Mouse (Mus musculus) midbrain, postnatal 0 days (tissue): ENCODE measurements around the gene Zrsr2. TPM values are rescaled to one million over a fixed set of nuclear protein-coding genes. Genes with fewer than 3 reads are reported as not detected.

ENCODE experiments used
- ATAC-seq: fragments of 200-750 bp; cut with Nextera tagmentation; 2 replicates; pipeline ENCODE4 v1.8.0; 2017; ENCODE audit warnings: moderate number of reproducible peaks, mild to moderate bottlenecking, moderate TSS enrichment, moderate library complexity; ENCODE audit not compliant: low FRiP score
- DNase-seq: peaks from one replicate; pipeline ENCODE4 v3.0.0-alpha.2; 2015; ENCODE audit warnings: low spot score
- H3K27ac ChIP-seq: fragments of 300-500 bp; sonication (generic); 2 replicates; pipeline ENCODE4 v1.5.1; 2014; ENCODE audit warnings: low read depth, mild to moderate bottlenecking, low read length, mixed read lengths
- H3K27me3 ChIP-seq: fragments of 300-500 bp; sonication (generic); 2 replicates; pipeline ENCODE4 v1.6.1; 2014; ENCODE audit warnings: low read length, control low read depth, mixed read lengths; ENCODE audit not compliant: insufficient read depth
- H3K36me3 ChIP-seq: fragments of 300-500 bp; sonication (generic); 2 replicates; pipeline ENCODE4 v1.6.1; 2014; ENCODE audit warnings: low read length, control low read depth, mixed read lengths; ENCODE audit not compliant: insufficient read depth
- H3K4me1 ChIP-seq: fragments of 300-500 bp; sonication (generic); 2 replicates; pipeline ENCODE4 v1.6.1; 2014; ENCODE audit warnings: mild to moderate bottlenecking, control low read depth, antibody characterized with exemption, low read length, mixed read lengths; ENCODE audit not compliant: insufficient read depth
- H3K4me2 ChIP-seq: fragments of 300-500 bp; sonication (generic); 2 replicates; pipeline ENCODE4 v1.6.1; 2014; ENCODE audit warnings: low read depth, mild to moderate bottlenecking, low read length, mixed read lengths; ENCODE audit not compliant: poor library complexity, severe bottlenecking
- H3K4me3 ChIP-seq: fragments of 300-500 bp; sonication (generic); 2 replicates; pipeline ENCODE4 v1.5.1; 2014; ENCODE audit warnings: low read depth, mild to moderate bottlenecking, low read length, moderate library complexity
- H3K9ac ChIP-seq: fragments of 300-500 bp; sonication (generic); replicated peaks from 2 replicates; pipeline ENCODE4 v1.6.1; 2014; ENCODE audit warnings: mild to moderate bottlenecking, low read length, moderate library complexity, mixed read lengths; ENCODE audit not compliant: poor library complexity, severe bottlenecking
- H3K9me3 ChIP-seq: fragments of 300-500 bp; sonication (generic); 2 replicates; pipeline ENCODE4 v1.6.1; 2016; ENCODE audit warnings: low read length, control low read depth
- CTCF ChIP-seq: IDR thresholded peaks from 2 replicates; pipeline ENCODE4 v1.5.1; 2016; ENCODE audit warnings: antibody characterized with exemption, mild to moderate bottlenecking
- WGBS: fragments of 180-500 bp; shearing (Covaris S2); extraction: QIAGEN DNeasy Blood & Tissue Kit; methylation state at CpG from one replicate; pipeline ENCODE4 v1.1.7; 2014; 5-methylcytosine and 5-hydroxymethylcytosine counted together
- polyA plus RNA-seq: library from polyadenylated mRNA; unstranded; fragments of >200 nt; fragmentation: Nextera tagmentation; extraction: Ambion mirVana; gene quantifications from 2 replicates; pipeline ENCODE4 v1.2.1, GENCODE M21; 2015
- total RNA-seq: library from RNA; depleted of rRNA; stranded (reverse); fragments of >200 nt; gene quantifications from 2 replicates; pipeline ENCODE4 v1.2.3, GENCODE M21; 2014; rRNA removed

The Zrsr2 gene
- 17.3 and 19.6 TPM in 2 replicates for total RNA-seq
- 83.4 and 89.7 TPM in 2 replicates for polyA plus RNA-seq

- whole genome bisulfite sequencing, result 18% methylated on average over 29 of the region's 29 CpGs
Observed at GRCm38 (mm10) chrX:163958467-163958875, at the start of gene Zrsr2. TSS of gene Zrsr2 (minus strand) at chrX:163958661.

GRCm38 (mm10) chrX:164004809-164005208 is 46.3 kb upstream of the Zrsr2 start:
- Histone ChIP-seq H3K36me3 (no peaks in the 10 kb centered on the region), H3K27me3 (no peaks in the 10 kb centered on the region), H3K27ac (no peak overlapping the region), H3K4me3 (no peak overlapping the region), H3K4me2 (no peak overlapping the region), H3K9me3 (no peaks in the 10 kb centered on the region), H3K9ac (no peak overlapping the region), H3K4me1 (no peaks in the 10 kb centered on the region)
- DNase-seq (peak; percentile 63), ATAC-seq (peak; percentile 63; the same call in 1 of the 2 replicates)
- TF ChIP-seq CTCF, result peak; percentile 78
- 37% methylated on average over 2 of the region's 2 CpGs for WGBS

More at GRCm38 (mm10) chrX:163958467-163958875, at the start of gene Zrsr2:
- H3K36me3 ChIP-seq, result no peaks in the 10 kb centered on the region
- ATAC-seq (peak; percentile 96), DNase-seq (peak; percentile 89)
- H3K4me2 ChIP-seq, result peak within 1 kb of the TSS; percentile 52
- H3K4me1 ChIP-seq, result no peaks in the 10 kb centered on the region
- H3K9me3 ChIP-seq, result no peaks in the 10 kb centered on the region
- peak within 1 kb of the TSS; percentile 89 for H3K27ac ChIP-seq
- H3K27me3 ChIP-seq, result no peaks in the 10 kb centered on the region
- H3K4me3 ChIP-seq, result peak within 1 kb of the TSS; percentile 51
- peak within 1 kb of the TSS; percentile 76 for H3K9ac ChIP-seq
- no peak for TF ChIP-seq CTCF

GRCm38 (mm10) chrX:163999848-164000247 is 41.4 kb upstream of the Zrsr2 start:
- H3K9ac ChIP-seq, result no peak overlapping the region
- WGBS, result 83% methylated on average over 1 of the region's 1 CpGs
- no peaks in the 10 kb centered on the region for H3K36me3 ChIP-seq
- H3K4me1 ChIP-seq, result no peaks in the 10 kb centered on the region
- H3K4me2 ChIP-seq, result no peak overlapping the region
- H3K27ac ChIP-seq, result no peak overlapping the region
- no peak overlapping the region for H3K4me3 ChIP-seq
- ATAC-seq, result no peak
- DNase-seq, result no peak
- TF ChIP-seq CTCF, result peak; percentile 15; the same call in 1 of the 2 replicates
- no peaks in the 10 kb centered on the region for H3K27me3 ChIP-seq
- H3K9me3 ChIP-seq, result no peaks in the 10 kb centered on the region

GRCm38 (mm10) chrX:163996754-163997153 is 38.3 kb upstream of the Zrsr2 start:
- H3K27ac ChIP-seq, result no peak overlapping the region
- 94% methylated on average over 3 of the region's 3 CpGs for WGBS
- H3K4me1 ChIP-seq, result no peaks in the 10 kb centered on the region
- TF ChIP-seq CTCF, result no peak
- H3K9me3 ChIP-seq, result no peaks in the 10 kb centered on the region
- no peak for ATAC-seq
- no peak overlapping the region for H3K4me2 ChIP-seq
- H3K4me3 ChIP-seq, result no peak overlapping the region
- DNase-seq, result no peak
- H3K9ac ChIP-seq, result no peak overlapping the region
- 0 out of 2 replicates have a peak, but pooled peaks cover 5% of the 10 kb centered on the region for H3K27me3 ChIP-seq
- H3K36me3 ChIP-seq, result no peaks in the 10 kb centered on the region

- H3K4me3 ChIP-seq, result no peak overlapping the region
- H3K4me2 ChIP-seq, result no peak overlapping the region
- no peak overlapping the region for H3K27ac ChIP-seq
- H3K36me3 ChIP-seq, result no peaks in the 10 kb centered on the region
- no peaks in the 10 kb centered on the region for H3K27me3 ChIP-seq
- no peaks in the 10 kb centered on the region for H3K4me1 ChIP-seq
- 45% methylated on average over 3 of the region's 3 CpGs for WGBS
- TF ChIP-seq CTCF, result no peak
- no peaks in the 10 kb centered on the region for H3K9me3 ChIP-seq
- no peak for ATAC-seq
- DNase-seq, result peak; percentile 35
- H3K9ac ChIP-seq, result no peak overlapping the region
Observed at GRCm38 (mm10) chrX:163987718-163988374, 29.4 kb upstream of the Zrsr2 start.

GRCm38 (mm10) chrX:163982129-163982528 is 23.7 kb upstream of the Zrsr2 start:
- no peak for ATAC-seq
- no peaks in the 10 kb centered on the region for H3K9me3 ChIP-seq
- no peak for TF ChIP-seq CTCF
- 79% methylated on average over 6 of the region's 6 CpGs for WGBS
- DNase-seq, result no peak
- no peaks in the 10 kb centered on the region for H3K36me3 ChIP-seq
- no peaks in the 10 kb centered on the region for H3K4me1 ChIP-seq
- H3K9ac ChIP-seq, result no peak overlapping the region
- H3K27me3 ChIP-seq, result peaks cover 2% of the 10 kb centered on the region; the same call in 1 of the 2 replicates
- no peak overlapping the region for H3K4me2 ChIP-seq
- H3K27ac ChIP-seq, result no peak overlapping the region
- H3K4me3 ChIP-seq, result no peak overlapping the region
